Mouse (Mus musculus): ENCODE results near the gene Cabin1.

DNA sequence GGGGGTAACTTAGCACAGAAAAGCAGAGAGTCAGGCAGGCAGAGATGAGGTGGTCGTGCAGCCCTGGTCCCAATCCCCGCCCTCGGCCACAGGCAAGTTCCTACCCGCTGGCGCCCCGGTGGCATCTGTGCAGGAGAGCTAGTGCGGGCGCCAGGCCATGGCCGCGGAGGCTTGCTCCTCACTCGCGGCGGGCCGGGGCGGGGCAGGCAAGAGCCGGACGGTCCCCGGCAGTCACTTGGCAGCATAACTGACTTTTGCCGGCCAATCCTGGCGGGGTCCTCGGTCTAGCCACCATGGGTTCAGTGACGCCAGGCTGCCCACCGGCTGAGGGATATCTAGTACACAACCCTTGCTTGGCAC lies 96.2 kb downstream of the Cabin1 start:
- TF ChIP-seq CTCF (IDR thresholded peaks at IDR 0.05; ENCODE audit: low read depth) (peak; percentile 8; the same call in 1 of the 2 replicates), EP300 (optimal IDR thresholded peaks at IDR 0.05) (no peak)

Data from stomach, postnatal 0 days (tissue).